Mouse (Mus musculus): ENCODE data around the gene Dsn1. TPM values are rescaled to one million over a fixed set of nuclear protein-coding genes. Genes with fewer than 3 reads are reported as not detected.

Dsn1 gene
- 51.7 and 53.8 TPM in 2 replicates for polyA plus RNA-seq (2016; fragmentation: Nextera tagmentation; extraction: Ambion mirVana)

- Histone ChIP-seq H3K9me3 (no peaks in the 10 kb centered on the region), H3K36me3 (replicated peaks) (peaks cover 38% of the 10 kb centered on the region), H3K4me1 (peaks cover 36% of the 10 kb centered on the region), H3K27me3 (replicated peaks; ENCODE audit: low read depth, poor library complexity, severe bottlenecking) (no peaks in the 10 kb centered on the region), H3K4me3 (peak within 1 kb of the TSS; percentile 68), H3K27ac (replicated peaks) (peak within 1 kb of the TSS; percentile 92)
- peak; percentile 90 for DNase-seq (ENCODE audit: low spot score)
- under 1% methylated on average over 56 of the region's 56 CpGs for WGBS
Measured at GRCm38 (mm10) chr2:157006511-157007233, at the start of gene Dsn1. TSS of gene Dsn1 (minus strand) at chr2:157007154.

- Histone ChIP-seq H3K4me1 (peaks cover 29% of the 10 kb centered on the region), H3K9me3 (no peaks in the 10 kb centered on the region), H3K36me3 (replicated peaks) (peaks cover 93% of the 10 kb centered on the region), H3K27me3 (replicated peaks; ENCODE audit: low read depth, poor library complexity, severe bottlenecking) (no peaks in the 10 kb centered on the region), H3K27ac (replicated peaks) (no peak overlapping the region), H3K4me3 (no peak overlapping the region)
- WGBS: 91% methylated on average over 6 of the region's 6 CpGs
- no peak for DNase-seq (ENCODE audit: low spot score)
Measured at GRCm38 (mm10) chr2:157055721-157056120, 48.8 kb upstream of the Dsn1 start.

- no peaks in the 10 kb centered on the region for H3K9me3 ChIP-seq
- no peak overlapping the region for H3K4me3 ChIP-seq
- DNase-seq (ENCODE audit: low spot score): no peak
- H3K4me1 ChIP-seq: peaks cover 26% of the 10 kb centered on the region
- no peak overlapping the region for H3K27ac ChIP-seq (replicated peaks)
- peaks cover 93% of the 10 kb centered on the region for H3K36me3 ChIP-seq (replicated peaks)
- 79% methylated on average over 5 of the region's 5 CpGs for WGBS
- no peaks in the 10 kb centered on the region for H3K27me3 ChIP-seq (replicated peaks; ENCODE audit: low read depth, poor library complexity, severe bottlenecking)
Measured at GRCm38 (mm10) chr2:157054816-157055215, 47.9 kb upstream of the Dsn1 start.

GRCm38 (mm10) chr2:157054297-157054696, 47.3 kb upstream of the Dsn1 start:
- DNase-seq (ENCODE audit: low spot score): no peak
- no peaks in the 10 kb centered on the region for H3K9me3 ChIP-seq
- no peaks in the 10 kb centered on the region for H3K27me3 ChIP-seq (replicated peaks; ENCODE audit: low read depth, poor library complexity, severe bottlenecking)
- H3K27ac ChIP-seq (replicated peaks): no peak overlapping the region
- H3K4me3 ChIP-seq: no peak overlapping the region
- peaks cover 22% of the 10 kb centered on the region for H3K4me1 ChIP-seq
- peaks cover 93% of the 10 kb centered on the region for H3K36me3 ChIP-seq (replicated peaks)
- 90% methylated on average over 8 of the region's 8 CpGs for WGBS

GRCm38 (mm10) chr2:157053787-157054186, 46.8 kb upstream of the Dsn1 start:
- no peak for DNase-seq (ENCODE audit: low spot score)

GRCm38 (mm10) chr2:157053124-157053523, 46.2 kb upstream of the Dsn1 start:
- 97% methylated on average over 5 of the region's 5 CpGs for WGBS
- H3K9me3 ChIP-seq: no peaks in the 10 kb centered on the region
- peaks cover 95% of the 10 kb centered on the region for H3K36me3 ChIP-seq (replicated peaks)
- no peaks in the 10 kb centered on the region for H3K27me3 ChIP-seq (replicated peaks; ENCODE audit: low read depth, poor library complexity, severe bottlenecking)
- no peak for DNase-seq (ENCODE audit: low spot score)
- H3K4me1 ChIP-seq: peaks cover 10% of the 10 kb centered on the region
- H3K27ac ChIP-seq (replicated peaks): no peak overlapping the region
- H3K4me3 ChIP-seq: no peak overlapping the region

More at GRCm38 (mm10) chr2:157053787-157054186, 46.8 kb upstream of the Dsn1 start:
- Histone ChIP-seq H3K27me3 (replicated peaks; ENCODE audit: low read depth, poor library complexity, severe bottlenecking) (no peaks in the 10 kb centered on the region), H3K36me3 (replicated peaks) (peaks cover 95% of the 10 kb centered on the region), H3K4me3 (no peak overlapping the region), H3K4me1 (peaks cover 17% of the 10 kb centered on the region), H3K27ac (replicated peaks) (no peak overlapping the region), H3K9me3 (no peaks in the 10 kb centered on the region)
- 79% methylated on average over 4 of the region's 4 CpGs for WGBS

- H3K27me3 ChIP-seq (replicated peaks; ENCODE audit: low read depth, poor library complexity, severe bottlenecking): no peaks in the 10 kb centered on the region
- no peak for DNase-seq (ENCODE audit: low spot score)
- peaks cover 96% of the 10 kb centered on the region for H3K36me3 ChIP-seq (replicated peaks)
- no peak overlapping the region for H3K27ac ChIP-seq (replicated peaks)
- no peak overlapping the region for H3K4me3 ChIP-seq
- 0 out of 2 replicates have a peak, but pooled peaks cover 6% of the 10 kb centered on the region for H3K4me1 ChIP-seq
- WGBS: 85% methylated on average over 8 of the region's 8 CpGs
- H3K9me3 ChIP-seq: no peaks in the 10 kb centered on the region
Measured at GRCm38 (mm10) chr2:157052448-157052847, 45.5 kb upstream of the Dsn1 start.

GRCm38 (mm10) chr2:157049831-157050243, 42.9 kb upstream of the Dsn1 start:
- H3K4me3 ChIP-seq: no peak overlapping the region
- H3K27ac ChIP-seq (replicated peaks): no peak overlapping the region; the same call in 1 of the 2 replicates
- 0 out of 2 replicates have a peak, but pooled peaks cover 6% of the 10 kb centered on the region for H3K4me1 ChIP-seq
- no peaks in the 10 kb centered on the region for H3K27me3 ChIP-seq (replicated peaks; ENCODE audit: low read depth, poor library complexity, severe bottlenecking)
- H3K9me3 ChIP-seq: no peaks in the 10 kb centered on the region
- WGBS: 87% methylated on average over 8 of the region's 8 CpGs
- no peak for DNase-seq (ENCODE audit: low spot score)
- H3K36me3 ChIP-seq (replicated peaks): peaks cover 100% of the 10 kb centered on the region

GRCm38 (mm10) chr2:157048395-157049181, 41.6 kb upstream of the Dsn1 start:
- Histone ChIP-seq H3K36me3 (replicated peaks) (peaks cover 100% of the 10 kb centered on the region), H3K27me3 (replicated peaks; ENCODE audit: low read depth, poor library complexity, severe bottlenecking) (no peaks in the 10 kb centered on the region), H3K4me3 (no peak overlapping the region), H3K27ac (replicated peaks) (no peak overlapping the region), H3K9me3 (no peaks in the 10 kb centered on the region; the same call in 1 of the 2 replicates), H3K4me1 (0 out of 2 replicates have a peak, but pooled peaks cover 6% of the 10 kb centered on the region)
- DNase-seq (ENCODE audit: low spot score): no peak
- WGBS: 91% methylated on average over 13 of the region's 13 CpGs

GRCm38 (mm10) chr2:157046956-157047355, 40.0 kb upstream of the Dsn1 start:
- Histone ChIP-seq H3K4me1 (0 out of 2 replicates have a peak, but pooled peaks cover 6% of the 10 kb centered on the region), H3K36me3 (replicated peaks) (peaks cover 99% of the 10 kb centered on the region)
- WGBS: 93% methylated on average over 5 of the region's 5 CpGs

GRCm38 (mm10) chr2:157045932-157046331, 39.0 kb upstream of the Dsn1 start:
- 92% methylated on average over 2 of the region's 2 CpGs for WGBS
- Histone ChIP-seq H3K9me3 (no peaks in the 10 kb centered on the region; the same call in 1 of the 2 replicates), H3K4me1 (0 out of 2 replicates have a peak, but pooled peaks cover 6% of the 10 kb centered on the region), H3K4me3 (no peak overlapping the region), H3K27me3 (replicated peaks; ENCODE audit: low read depth, poor library complexity, severe bottlenecking) (no peaks in the 10 kb centered on the region), H3K27ac (replicated peaks) (no peak overlapping the region), H3K36me3 (replicated peaks) (peaks cover 99% of the 10 kb centered on the region)
- no peak for DNase-seq (ENCODE audit: low spot score)

More at GRCm38 (mm10) chr2:157046956-157047355, 40.0 kb upstream of the Dsn1 start:
- H3K9me3 ChIP-seq: no peaks in the 10 kb centered on the region; the same call in 1 of the 2 replicates
- no peak overlapping the region for H3K4me3 ChIP-seq
- DNase-seq (ENCODE audit: low spot score): no peak
- H3K27me3 ChIP-seq (replicated peaks; ENCODE audit: low read depth, poor library complexity, severe bottlenecking): no peaks in the 10 kb centered on the region
- no peak overlapping the region for H3K27ac ChIP-seq (replicated peaks)

GRCm38 (mm10) chr2:157043987-157044386, 37.0 kb upstream of the Dsn1 start:
- DNase-seq (ENCODE audit: low spot score): no peak
- no peaks in the 10 kb centered on the region for H3K4me1 ChIP-seq
- no peak overlapping the region for H3K4me3 ChIP-seq
- H3K36me3 ChIP-seq (replicated peaks): peaks cover 99% of the 10 kb centered on the region
- no peak overlapping the region for H3K27ac ChIP-seq (replicated peaks)
- no peaks in the 10 kb centered on the region for H3K27me3 ChIP-seq (replicated peaks; ENCODE audit: low read depth, poor library complexity, severe bottlenecking)
- H3K9me3 ChIP-seq: no peaks in the 10 kb centered on the region; the same call in 1 of the 2 replicates
